Mouse (Mus musculus): ENCODE results near the gene Gm27029. TPM values are rescaled to one million over a fixed set of nuclear protein-coding genes. Genes with fewer than 3 reads are reported as not detected.
A peak's percentile ranks its signal among the peaks of the same experiment; 100 is the strongest.

Gm27029 gene
- polyA plus RNA-seq, 1 experiment from 2014 or later = 7.3 TPM

- Histone ChIP-seq H3K27ac (no peak overlapping the region), H3K4me1 (replicated peaks) (no peaks in the 10 kb centered on the region), H3K4me2 (replicated peaks) (no peak overlapping the region), H3K9me3 (no peaks in the 10 kb centered on the region), H3K9ac (no peak overlapping the region), H3K36me3 (peaks cover 24% of the 10 kb centered on the region), H3K27me3 (replicated peaks) (no peaks in the 10 kb centered on the region), H3K4me3 (replicated peaks) (no peak overlapping the region)
- WGBS = 85% methylated on average over 4 of the region's 4 CpGs
- no peak for ATAC-seq
These were observed 12.3 kb upstream of the Gm27029 start for GRCm38 (mm10) chr11:101436916-101437315.

- no peak for ATAC-seq
- H3K4me1 ChIP-seq (replicated peaks) = no peaks in the 10 kb centered on the region
- peaks cover 32% of the 10 kb centered on the region for H3K36me3 ChIP-seq
- H3K4me3 ChIP-seq (replicated peaks) = no peak overlapping the region
- no peaks in the 10 kb centered on the region for H3K27me3 ChIP-seq (replicated peaks)
- H3K9me3 ChIP-seq = no peaks in the 10 kb centered on the region
- no peak overlapping the region for H3K9ac ChIP-seq
- 79% methylated on average over 4 of the region's 4 CpGs for WGBS
- no peak overlapping the region for H3K27ac ChIP-seq
- no peak overlapping the region for H3K4me2 ChIP-seq (replicated peaks)
These were observed 11.2 kb upstream of the Gm27029 start for GRCm38 (mm10) chr11:101435831-101436230.

- Histone ChIP-seq H3K4me1 (replicated peaks) (no peaks in the 10 kb centered on the region), H3K4me2 (replicated peaks) (no peak overlapping the region), H3K9me3 (no peaks in the 10 kb centered on the region), H3K27ac (no peak overlapping the region), H3K9ac (no peak overlapping the region), H3K27me3 (replicated peaks) (no peaks in the 10 kb centered on the region), H3K36me3 (peaks cover 38% of the 10 kb centered on the region), H3K4me3 (replicated peaks) (no peak overlapping the region)
- no peak for ATAC-seq
- WGBS = 89% methylated on average over 13 of the region's 13 CpGs
These were observed 8.8 kb upstream of the Gm27029 start for GRCm38 (mm10) chr11:101433396-101433795.

- H3K4me3 ChIP-seq (replicated peaks) = no peak overlapping the region
- H3K36me3 ChIP-seq = peaks cover 38% of the 10 kb centered on the region
- no peak overlapping the region for H3K27ac ChIP-seq
- 89% methylated on average over 9 of the region's 9 CpGs for WGBS
- H3K4me2 ChIP-seq (replicated peaks) = no peak overlapping the region
- H3K9ac ChIP-seq = no peak overlapping the region
- peaks cover 8% of the 10 kb centered on the region; the same call in 1 of the 2 replicates for H3K4me1 ChIP-seq (replicated peaks)
- H3K9me3 ChIP-seq = no peaks in the 10 kb centered on the region
- ATAC-seq = no peak
- no peaks in the 10 kb centered on the region for H3K27me3 ChIP-seq (replicated peaks)
These were observed 6.7 kb upstream of the Gm27029 start for GRCm38 (mm10) chr11:101431327-101431726.

GRCm38 (mm10) chr11:101426165-101426564 lies 1.6 kb upstream of the Gm27029 start:
- Histone ChIP-seq H3K27ac (no peak overlapping the region), H3K4me3 (replicated peaks) (peak overlapping the region; percentile 84), H3K36me3 (peaks cover 6% of the 10 kb centered on the region; the same call in 1 of the 2 replicates), H3K9ac (0 out of 2 replicates have a peak overlapping the region, but pooled peaks have one; percentile 80), H3K27me3 (replicated peaks) (no peaks in the 10 kb centered on the region), H3K4me2 (replicated peaks) (peak overlapping the region; percentile 92), H3K9me3 (no peaks in the 10 kb centered on the region), H3K4me1 (replicated peaks) (peaks cover 27% of the 10 kb centered on the region)
- 57% methylated on average over 8 of the region's 8 CpGs for WGBS
- no peak for ATAC-seq

GRCm38 (mm10) chr11:101424925-101425813 lies 573 bp upstream of the Gm27029 start, which contains the start of the genes Rundc1 and Ptges3l:
Gene Rundc1 (plus strand): TSS chr11:101425085.
Gene Ptges3l (minus strand): TSS chr11:101425333.
- H3K9me3 ChIP-seq = no peaks in the 10 kb centered on the region
- H3K36me3 ChIP-seq = peaks cover under 1% of the 10 kb centered on the region; the same call in 1 of the 2 replicates
- peak within 1 kb of the TSS; percentile 90 for H3K27ac ChIP-seq
- peak within 1 kb of the TSS; percentile 80 for H3K9ac ChIP-seq
- H3K27me3 ChIP-seq (replicated peaks) = no peaks in the 10 kb centered on the region
- ATAC-seq = peak; percentile 96
- H3K4me2 ChIP-seq (replicated peaks) = peak within 1 kb of the TSS; percentile 92
- H3K4me3 ChIP-seq (replicated peaks) = peak within 1 kb of the TSS; percentile 84
- H3K4me1 ChIP-seq (replicated peaks) = peaks cover 27% of the 10 kb centered on the region
- WGBS = under 1% methylated on average over 81 of the region's 81 CpGs

GRCm38 (mm10) chr11:101420148-101420547 lies 4.4 kb downstream of the Gm27029 start:
- ATAC-seq = no peak
- 90% methylated on average over 5 of the region's 5 CpGs for WGBS
- no peak overlapping the region for H3K9ac ChIP-seq

GRCm38 (mm10) chr11:101419610-101420009 lies 5.0 kb downstream of the Gm27029 start:
- Histone ChIP-seq H3K27me3 (replicated peaks) (no peaks in the 10 kb centered on the region), H3K9ac (no peak overlapping the region), H3K36me3 (no peaks in the 10 kb centered on the region), H3K4me2 (replicated peaks) (no peak overlapping the region), H3K27ac (no peak overlapping the region), H3K4me3 (replicated peaks) (no peak overlapping the region), H3K9me3 (no peaks in the 10 kb centered on the region), H3K4me1 (replicated peaks) (peaks cover 16% of the 10 kb centered on the region)
- WGBS = 27% methylated on average over 3 of the region's 3 CpGs
- no peak for ATAC-seq

More at GRCm38 (mm10) chr11:101420148-101420547, 4.4 kb downstream of the Gm27029 start:
- Histone ChIP-seq H3K9me3 (no peaks in the 10 kb centered on the region), H3K27ac (no peak overlapping the region), H3K27me3 (replicated peaks) (no peaks in the 10 kb centered on the region), H3K4me1 (replicated peaks) (peaks cover 16% of the 10 kb centered on the region), H3K4me3 (replicated peaks) (no peak overlapping the region), H3K36me3 (no peaks in the 10 kb centered on the region), H3K4me2 (replicated peaks) (no peak overlapping the region)

- H3K4me2 ChIP-seq (replicated peaks) = no peak overlapping the region
- 66% methylated on average over 6 of the region's 6 CpGs for WGBS
- H3K4me1 ChIP-seq (replicated peaks) = peaks cover 11% of the 10 kb centered on the region
- H3K36me3 ChIP-seq = no peaks in the 10 kb centered on the region
- no peak for ATAC-seq
- no peaks in the 10 kb centered on the region for H3K9me3 ChIP-seq
- H3K27ac ChIP-seq = no peak overlapping the region
- H3K4me3 ChIP-seq (replicated peaks) = no peak overlapping the region
- no peaks in the 10 kb centered on the region for H3K27me3 ChIP-seq (replicated peaks)
- no peak overlapping the region for H3K9ac ChIP-seq
These were observed 5.6 kb downstream of the Gm27029 start for GRCm38 (mm10) chr11:101418991-101419390.

- Histone ChIP-seq H3K27ac (peak within 1 kb of the TSS; percentile 48), H3K9ac (peak within 1 kb of the TSS; percentile 75), H3K9me3 (no peaks in the 10 kb centered on the region), H3K4me1 (replicated peaks) (peaks cover 6% of the 10 kb centered on the region), H3K4me3 (replicated peaks) (peak within 1 kb of the TSS; percentile 82), H3K36me3 (peaks cover 5% of the 10 kb centered on the region; the same call in 1 of the 2 replicates), H3K4me2 (replicated peaks) (peak within 1 kb of the TSS; percentile 83), H3K27me3 (replicated peaks) (no peaks in the 10 kb centered on the region)
- peak; percentile 75 for ATAC-seq
- under 1% methylated on average over 45 of the region's 45 CpGs for WGBS
These were observed 7.3 kb downstream of the Gm27029 start, which contains the start of gene Aarsd1 for GRCm38 (mm10) chr11:101417101-101417855. Gene Aarsd1 (minus strand): TSS chr11:101417615.

GRCm38 (mm10) chr11:101416433-101417100 lies 8.0 kb downstream of the Gm27029 start:
- H3K27me3 ChIP-seq (replicated peaks) = no peaks in the 10 kb centered on the region
- peak overlapping the region; percentile 48 for H3K27ac ChIP-seq
- ATAC-seq = peak; percentile 51
- peak overlapping the region; percentile 82 for H3K4me3 ChIP-seq (replicated peaks)
- peak overlapping the region; percentile 75 for H3K9ac ChIP-seq
- peaks cover 6% of the 10 kb centered on the region for H3K4me1 ChIP-seq (replicated peaks)
- H3K9me3 ChIP-seq = no peaks in the 10 kb centered on the region
- 1% methylated on average over 11 of the region's 11 CpGs for WGBS
- H3K36me3 ChIP-seq = peaks cover 13% of the 10 kb centered on the region; the same call in 1 of the 2 replicates
- H3K4me2 ChIP-seq (replicated peaks) = peak overlapping the region; percentile 83
